ENCODE assay signal across 9 mouse cellular contexts in genomic region chr17:35115046-35116019, GRCm38 (mm10). TPM values are rescaled to one million over a fixed set of nuclear protein-coding genes. Genes with fewer than 3 reads are reported as not detected.
DNase-seq lines count a peak whose midpoint lies in the region; ATAC-seq and TF ChIP-seq lines count a peak whose summit lies in the region.
"Had no signal": no experiment of that assay in that cellular context is flagged by ENCODE, and none has a peak within 500 bp of the region (broad histone marks: within the 10 kb centered on the region; RNA-seq: fewer than 3 reads in every experiment).

Gene Ly6g5b, minus strand, starts transcription at chr17:35115428.

- intact Hi-C loops in gastrocnemius, adult 2 months (cut with DNase I), result no loop called here

- H3K4me3 ChIP-seq in gastrocnemius, adult 2 months, result no peak within 1 kb of the TSS
- H3K4me3 ChIP-seq: neural tube, embryonic 13.5 days had no signal

- no peak within 1 kb of the TSS for H3K27ac ChIP-seq in gastrocnemius, adult 2 months
- H3K27ac ChIP-seq: neural tube, embryonic 13.5 days had no signal

- TF ChIP-seq CTCF in gastrocnemius, adult 2 months (IDR thresholded peaks at IDR 0.05), result peak; percentile 40

- peak; percentile 32 for ATAC-seq in activated CD4-positive, CD25-positive, alpha-beta regulatory T cell, adult 4 months
- ATAC-seq in erythroid progenitor cell, adult 5-6 weeks (replicated peaks; ENCODE audit: low FRiP score, poor library complexity, severe bottlenecking), result no peak

- DNase-seq in gastrocnemius, adult 2 months, result no peak
- no peak for DNase-seq in gastrocnemius, adult 18-20 months (ENCODE audit: low spot score)
- DNase-seq in 3T3-L1 (ENCODE audit: low read depth, low spot score), result peak; percentile 65
- DNase-seq in lung, postnatal 14 days, result peak; percentile 35
- DNase-seq in adrenal gland, postnatal 10 days, result no peak
- DNase-seq in frontal cortex, postnatal 10 days (ENCODE audit: low spot score in 2 of 2), result no peak

RNA-seq across cellular contexts. Expression of gene Ly6g5b, which starts in this region (rescaled TPM):
- under 1 TPM in 1 of 2 experiments, not detected in 1; 0.36 TPM for total RNA-seq in gastrocnemius, adult 2 months (2021)
- total RNA-seq in gastrocnemius, adult 18-20 months (2021), result not detected
- 1 to 10 TPM; 1.9 to 2.4 TPM for polyA plus RNA-seq in activated CD4-positive, CD25-positive, alpha-beta regulatory T cell, adult 4 months (2017; shearing (Covaris generic))
- 2.2 and 8.8 TPM in 2 replicates for total RNA-seq in erythroid progenitor cell, adult 5-6 weeks (2015; ENCODE audit: low replicate concordance)
- total RNA-seq in erythroid progenitor cell, adult 5-6 weeks (2017; ENCODE audit: low replicate concordance), result not detected in 2 replicates
- total RNA-seq in adrenal gland, postnatal 10 days (2021), result under 1 TPM; 0.30 to 0.91 TPM

Comparison
In these comparisons a context has a peak if more than half of its experiments do, and no peak if none do; other contexts are left out.
1. DNase-seq: peak in 3T3-L1 (single experiment) and lung, postnatal 14 days (single experiment); none in gastrocnemius, adult 2 months (single experiment), gastrocnemius, adult 18-20 months (single experiment), adrenal gland, postnatal 10 days (single experiment) and frontal cortex, postnatal 10 days (0 of 2).